Mouse (Mus musculus) layer of hippocampus, adult 2 months (tissue): ENCODE measurements around the gene Tnfaip6. TPM values are rescaled to one million over a fixed set of nuclear protein-coding genes. Genes with fewer than 3 reads are reported as not detected.
A peak's percentile ranks its signal among the peaks of the same experiment; 100 is the strongest.

ENCODE experiments used
- DNase-seq, 2 experiments: peaks; one replicate each; pipeline ENCODE4 v3.0.0; 2022; ENCODE audit warnings: low spot score in 2 of 2
- H3K27ac ChIP-seq: fragments of 200-600 bp; 2 replicates; pipeline ENCODE4 v1.8.1; 2022
- H3K4me3 ChIP-seq: fragments of 200-600 bp; 2 replicates; pipeline ENCODE4 v1.8.1; 2022; ENCODE audit warnings: mild to moderate bottlenecking
- CTCF ChIP-seq: fragments of 200-600 bp; conservative IDR thresholded peaks from 2 replicates; pipeline ENCODE4 v1.8.1; 2022; ENCODE audit warnings: antibody characterized with exemption, mild to moderate bottlenecking, moderate library complexity
- total RNA-seq, 2 experiments: library from RNA; stranded (reverse); gene quantifications; 2 replicates each; pipeline ENCODE4 v1.2.3; 2021

Gene Tnfaip6
- total RNA-seq, 2 experiments from 2014 or later, result 7.5 to 7.8 TPM

DNA sequence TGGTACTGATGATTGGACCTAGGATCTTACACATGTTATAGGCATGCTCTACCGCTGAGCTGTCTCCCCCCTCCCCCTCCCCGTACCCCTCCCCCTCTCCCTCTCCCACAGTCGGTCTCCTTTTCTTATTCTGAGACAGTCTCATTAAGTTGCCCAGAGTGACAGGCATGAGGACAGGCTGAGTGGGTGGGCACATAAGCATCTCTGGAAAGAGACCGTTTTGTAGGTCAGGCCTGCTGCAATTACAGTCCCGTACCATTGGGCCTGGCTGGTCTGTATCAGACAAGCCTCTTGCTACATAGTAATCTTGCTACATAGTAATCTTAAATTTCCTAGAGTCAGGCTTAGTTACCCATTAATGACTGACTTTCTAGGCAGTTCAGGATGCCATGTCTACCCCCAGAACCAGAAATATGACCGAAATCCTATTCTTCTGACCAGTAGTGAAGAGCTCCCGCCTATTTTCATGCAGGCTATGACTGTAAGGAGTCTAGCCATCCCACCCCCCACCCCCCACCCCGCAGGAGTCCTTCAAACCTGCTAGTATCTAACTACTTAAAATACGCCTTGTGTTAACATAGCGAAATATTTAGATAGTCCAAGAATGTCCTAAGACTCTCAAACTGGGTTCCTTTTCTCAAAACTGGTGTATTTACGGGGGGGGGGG is 747 bp upstream of the Tnfaip6 start:
- no peak for DNase-seq
- no peak overlapping the region for H3K27ac ChIP-seq
- no peak overlapping the region for H3K4me3 ChIP-seq
- TF ChIP-seq CTCF, result no peak

DNA sequence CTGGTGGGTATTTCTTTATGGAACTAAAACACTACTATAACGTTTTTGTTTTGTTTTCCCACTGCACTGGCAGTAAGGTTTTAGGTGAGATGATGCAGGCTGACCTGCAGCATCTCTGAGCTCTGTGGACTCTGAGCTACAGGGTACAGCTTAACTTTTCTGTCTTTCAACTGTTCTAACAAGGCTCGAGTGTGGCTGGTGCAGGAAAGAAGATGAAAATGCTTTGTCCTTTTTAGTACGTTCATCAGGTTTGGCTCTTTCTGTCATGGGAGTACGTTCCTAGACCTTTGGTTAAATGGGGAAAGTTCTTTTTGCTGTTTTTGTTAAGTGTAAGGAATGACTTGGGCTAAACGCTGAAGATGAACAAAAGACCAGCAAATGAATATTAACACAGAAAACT is 749 bp downstream of the Tnfaip6 start:
- Histone ChIP-seq H3K27ac (peak overlapping the region; percentile 28; the same call in 1 of the 2 replicates), H3K4me3 (peak overlapping the region; percentile 41)
- TF ChIP-seq CTCF, result no peak
- DNase-seq, result no peak

GRCm38 (mm10) chr2:52039083-52039801 is 1.4 kb downstream of the Tnfaip6 start:
- peak overlapping the region; percentile 41 for H3K4me3 ChIP-seq
- no peak for DNase-seq
- TF ChIP-seq CTCF, result no peak
- no peak overlapping the region for H3K27ac ChIP-seq

GRCm38 (mm10) chr2:52042132-52042531 is 4.3 kb downstream of the Tnfaip6 start:
- H3K4me3 ChIP-seq, result no peak overlapping the region

DNA sequence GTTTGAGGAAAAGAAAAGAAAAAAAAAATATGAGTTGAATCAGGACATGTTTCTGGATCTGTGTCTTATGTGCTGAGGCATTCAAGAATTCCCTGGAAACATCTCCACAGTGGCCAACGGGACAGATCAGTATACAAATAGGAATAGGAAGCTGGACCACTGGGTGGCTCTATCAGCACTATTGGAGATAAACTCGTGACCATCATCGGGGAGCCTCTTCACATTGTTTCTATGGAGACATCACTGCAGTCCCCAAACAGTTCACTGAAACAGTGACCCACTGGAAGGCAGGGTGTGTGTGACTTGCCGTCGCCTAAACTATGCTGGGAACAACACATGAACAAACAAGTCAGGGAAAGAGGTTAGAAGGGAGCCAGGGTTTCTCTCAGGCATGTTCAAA is 4.9 kb downstream of the Tnfaip6 start:
- peak in 1 of 2 experiments; percentile 4 for DNase-seq
- Histone ChIP-seq H3K4me3 (no peak overlapping the region), H3K27ac (peak overlapping the region; percentile 56)
- TF ChIP-seq CTCF, result peak; percentile 37

More at GRCm38 (mm10) chr2:52042132-52042531, 4.3 kb downstream of the Tnfaip6 start:
- no peak for TF ChIP-seq CTCF
- DNase-seq, result no peak
- peak overlapping the region; percentile 20; the same call in 1 of the 2 replicates for H3K27ac ChIP-seq

DNA sequence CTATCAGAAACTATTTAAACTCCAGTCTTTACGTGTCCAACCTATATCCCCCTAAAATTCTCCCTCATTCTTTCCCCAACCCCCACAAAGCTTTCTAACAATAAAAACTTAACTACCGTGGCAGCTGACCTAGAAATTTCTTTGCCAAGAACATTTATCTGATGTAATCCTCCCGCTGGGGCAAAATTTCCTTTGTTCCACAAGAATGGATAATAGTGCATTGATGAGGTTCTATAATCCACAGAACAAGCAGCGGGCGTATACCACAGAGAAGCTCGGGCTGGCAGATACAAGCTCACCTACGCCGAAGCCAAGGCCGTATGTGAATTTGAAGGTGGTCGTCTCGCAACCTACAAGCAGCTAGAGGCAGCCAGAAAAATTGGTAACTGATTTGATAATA is 5.7 kb downstream of the Tnfaip6 start:
- TF ChIP-seq CTCF, result no peak
- peak overlapping the region; percentile 56 for H3K27ac ChIP-seq
- no peak overlapping the region for H3K4me3 ChIP-seq
- DNase-seq, result peak in 1 of 2 experiments; percentile 0

DNA sequence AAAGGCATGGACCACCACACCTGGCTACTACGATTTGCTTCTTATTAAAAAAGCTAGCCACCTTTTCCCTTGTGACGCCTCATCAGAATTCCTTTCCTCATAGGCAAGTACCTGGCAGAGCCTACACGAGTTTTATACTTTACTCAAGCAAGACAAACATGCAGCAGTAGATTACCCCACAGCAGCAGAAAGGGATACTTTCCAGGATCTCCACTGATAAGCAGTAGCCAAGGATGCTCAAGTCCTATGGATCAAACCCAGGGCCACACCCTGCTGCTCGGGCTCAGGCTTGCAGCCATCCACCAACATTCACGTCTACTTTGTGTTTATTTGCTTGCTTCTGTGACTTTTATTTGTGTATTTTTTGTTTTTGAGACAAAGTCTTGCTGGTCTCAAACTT is 8.2 kb downstream of the Tnfaip6 start:
- H3K4me3 ChIP-seq, result no peak overlapping the region
- no peak overlapping the region for H3K27ac ChIP-seq
- DNase-seq, result no peak
- no peak for TF ChIP-seq CTCF

GRCm38 (mm10) chr2:52050823-52051222 is 13.0 kb downstream of the Tnfaip6 start:
- Histone ChIP-seq H3K27ac (no peak overlapping the region), H3K4me3 (no peak overlapping the region)
- no peak for TF ChIP-seq CTCF
- DNase-seq, result no peak

DNA sequence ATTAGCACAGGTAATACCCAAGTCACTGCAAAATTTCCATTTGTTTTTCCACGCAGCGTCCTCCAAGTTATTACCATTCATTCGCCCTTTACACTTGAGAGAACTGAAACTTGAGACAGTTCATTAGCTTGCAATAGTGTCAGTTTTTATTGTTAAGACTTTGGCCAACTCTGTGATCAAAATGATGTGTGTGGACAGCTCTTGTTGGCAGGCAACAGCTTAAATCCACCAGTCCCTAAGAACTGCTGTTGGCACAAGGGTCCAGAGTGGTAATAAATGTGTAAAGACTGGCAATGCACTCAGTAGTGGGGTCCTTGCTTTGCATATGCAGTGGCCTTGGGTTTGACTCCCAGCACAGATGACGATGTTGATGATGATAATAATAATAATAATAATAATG is 14.5 kb downstream of the Tnfaip6 start:
- no peak for TF ChIP-seq CTCF
- DNase-seq, result no peak
- Histone ChIP-seq H3K27ac (no peak overlapping the region), H3K4me3 (no peak overlapping the region)

DNA sequence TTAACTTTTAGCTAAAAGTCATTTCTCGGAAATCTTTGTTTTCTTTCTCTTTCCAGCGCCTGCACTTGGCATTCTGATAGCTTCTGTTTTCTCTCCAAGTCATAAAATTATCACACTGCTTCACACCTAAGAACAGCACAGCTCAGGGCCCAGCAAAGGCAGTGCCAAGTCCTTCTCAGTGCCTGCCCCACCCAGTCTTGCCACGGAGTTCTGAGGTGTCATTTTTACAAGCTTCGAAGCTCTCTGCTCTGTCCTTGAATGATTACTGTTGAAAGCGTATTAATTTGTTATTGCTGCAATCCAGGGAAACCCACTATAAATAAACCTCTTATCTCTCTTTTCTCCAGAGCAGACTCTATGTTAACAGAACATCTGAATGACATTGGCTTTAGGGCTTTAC is 15.7 kb downstream of the Tnfaip6 start:
- H3K27ac ChIP-seq, result no peak overlapping the region
- no peak for TF ChIP-seq CTCF
- DNase-seq, result no peak
- no peak overlapping the region for H3K4me3 ChIP-seq

GRCm38 (mm10) chr2:52055616-52056015 is 17.8 kb downstream of the Tnfaip6 start:
- no peak for DNase-seq
- H3K27ac ChIP-seq, result no peak overlapping the region
- no peak for TF ChIP-seq CTCF
- no peak overlapping the region for H3K4me3 ChIP-seq

DNA sequence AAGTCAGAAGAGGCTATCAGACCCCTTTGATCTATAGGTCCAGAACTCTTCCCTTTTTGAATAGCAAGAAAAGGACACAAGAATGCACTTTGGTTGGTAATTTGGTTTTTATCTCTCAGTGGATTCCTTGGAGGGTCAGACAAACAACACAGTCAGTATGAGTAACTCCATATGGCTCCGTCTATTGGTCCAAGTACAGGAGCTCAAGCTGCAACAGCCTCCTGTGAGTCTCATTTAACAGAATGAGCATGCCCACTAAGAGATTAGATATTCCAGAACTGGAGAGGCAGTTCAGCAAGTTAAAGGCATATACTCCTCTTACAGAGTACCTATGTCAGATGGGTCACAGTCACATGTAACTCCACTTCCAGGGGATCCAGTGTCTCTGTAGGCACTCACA is 19.3 kb downstream of the Tnfaip6 start:
- no peak for DNase-seq
- TF ChIP-seq CTCF, result no peak
- H3K4me3 ChIP-seq, result no peak overlapping the region
- no peak overlapping the region for H3K27ac ChIP-seq

- no peak for DNase-seq
- no peak overlapping the region for H3K27ac ChIP-seq
- no peak for TF ChIP-seq CTCF
- H3K4me3 ChIP-seq, result no peak overlapping the region
These were observed 19.9 kb downstream of the Tnfaip6 start for GRCm38 (mm10) chr2:52057681-52058080.

DNA sequence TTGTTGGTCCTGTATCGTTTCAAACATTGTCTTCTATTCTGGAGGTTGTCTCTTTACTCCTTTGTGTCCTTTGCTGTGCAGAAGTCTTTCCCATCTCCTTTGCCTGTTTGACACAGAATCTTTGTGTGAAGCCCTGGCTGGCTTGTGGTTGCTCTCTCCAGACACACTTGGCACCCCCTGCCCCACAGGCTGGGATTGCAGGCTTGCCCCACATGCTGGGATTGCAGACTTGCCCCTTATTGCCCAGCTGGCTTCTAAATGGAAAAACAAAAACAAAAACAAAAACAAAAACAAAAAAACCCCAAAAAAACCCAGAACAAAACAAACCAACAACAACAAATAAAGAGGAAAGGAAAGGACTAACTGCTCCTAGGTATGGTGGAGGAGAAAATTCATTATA is 30.8 kb downstream of the Tnfaip6 start:
- H3K4me3 ChIP-seq, result no peak overlapping the region
- DNase-seq, result no peak
- peak; percentile 21 for TF ChIP-seq CTCF
- H3K27ac ChIP-seq, result no peak overlapping the region
